Mouse (Mus musculus): Measurements from ENCODE around the gene 4933405L10Rik. TPM values are rescaled to one million over a fixed set of nuclear protein-coding genes. Genes with fewer than 3 reads are reported as not detected.

4933405L10Rik gene
- polyA plus RNA-seq, 1 experiment from 2014 or later: not detected

DNA sequence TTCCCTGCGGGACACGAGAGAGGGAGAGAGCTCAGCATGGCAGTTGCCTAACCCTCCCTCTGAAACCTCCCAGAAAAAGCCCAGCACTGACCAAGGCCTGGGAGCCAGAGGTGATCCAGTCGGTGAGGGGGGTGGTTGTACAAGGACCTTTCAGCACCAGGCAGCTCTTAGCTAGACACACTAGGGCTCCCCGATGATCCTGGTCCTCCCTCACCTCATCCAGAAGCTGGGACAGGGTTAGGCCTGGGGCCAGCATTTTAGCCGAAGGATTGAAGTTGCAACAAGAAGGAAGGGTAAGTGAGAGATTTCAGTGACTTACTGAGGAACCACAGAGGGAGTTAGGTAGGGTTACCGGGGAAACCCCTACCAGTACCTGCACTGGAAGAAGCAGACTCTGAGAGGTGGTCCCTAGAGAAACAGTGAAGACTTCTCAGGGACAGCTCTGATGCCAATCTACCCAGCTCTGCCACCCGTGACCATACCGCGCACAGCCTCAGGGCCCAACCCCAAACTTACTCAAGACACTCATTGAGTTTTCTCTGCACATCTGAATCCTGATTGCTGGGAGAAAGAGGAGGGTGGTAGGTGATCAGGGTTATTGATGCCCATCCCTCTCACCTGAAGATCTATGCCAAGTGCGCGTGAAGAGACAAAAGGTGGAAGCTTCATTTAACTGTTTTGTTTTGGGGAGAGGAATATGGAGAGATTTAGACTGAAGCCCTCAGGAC is 7.8 kb upstream of the 4933405L10Rik start:
- peak overlapping the region; percentile 87 for H3K4me2 ChIP-seq (replicated peaks; ENCODE audit: low read depth)
- ATAC-seq: no peak
- WGBS: 91% methylated on average over 11 of the region's 11 CpGs
- no peak for TF ChIP-seq CTCF (IDR thresholded peaks at IDR 0.05; ENCODE audit: low read depth)
- H3K27ac ChIP-seq (ENCODE audit: low read depth, low read length): no peak overlapping the region
- H3K9ac ChIP-seq (ENCODE audit: low read depth, low read length): peak overlapping the region; percentile 47; the same call in 1 of the 2 replicates
- H3K9me3 ChIP-seq (ENCODE audit: control insufficient read depth): no peaks in the 10 kb centered on the region
- H3K27me3 ChIP-seq (replicated peaks; ENCODE audit: control insufficient read depth, insufficient read depth, low read length): no peaks in the 10 kb centered on the region
- H3K36me3 ChIP-seq (ENCODE audit: control insufficient read depth, insufficient read depth): peaks cover 25% of the 10 kb centered on the region; the same call in 1 of the 2 replicates
- no peaks in the 10 kb centered on the region; the same call in 1 of the 2 replicates for H3K4me1 ChIP-seq (replicated peaks; ENCODE audit: control insufficient read depth, insufficient read depth, low read length)
- H3K4me3 ChIP-seq (ENCODE audit: low read depth, low read length): peak overlapping the region; percentile 69

DNA sequence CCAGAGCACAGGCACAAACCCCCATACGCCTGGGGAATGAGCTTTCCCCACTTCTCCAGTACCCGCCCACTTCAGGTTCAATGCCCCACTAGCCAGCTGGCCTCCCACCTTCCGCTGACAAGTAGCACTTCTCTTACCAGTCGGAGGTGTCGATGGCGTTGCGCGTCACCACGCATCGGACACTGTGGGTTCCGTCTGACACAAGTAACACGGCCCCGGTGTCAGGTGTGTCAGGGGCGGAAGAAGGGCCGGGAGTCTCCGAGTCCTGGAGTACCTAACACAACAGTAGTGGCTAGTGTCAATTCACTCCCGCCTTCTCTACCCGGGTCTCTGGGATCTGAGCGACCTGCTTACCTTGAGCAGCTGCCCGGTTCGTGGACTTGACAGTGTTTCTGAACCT is 6.9 kb upstream of the 4933405L10Rik start:
- H3K9me3 ChIP-seq (ENCODE audit: control insufficient read depth): no peaks in the 10 kb centered on the region
- H3K4me2 ChIP-seq (replicated peaks; ENCODE audit: low read depth): peak overlapping the region; percentile 87
- H3K9ac ChIP-seq (ENCODE audit: low read depth, low read length): peak overlapping the region; percentile 47
- peaks cover 25% of the 10 kb centered on the region; the same call in 1 of the 2 replicates for H3K36me3 ChIP-seq (ENCODE audit: control insufficient read depth, insufficient read depth)
- H3K27me3 ChIP-seq (replicated peaks; ENCODE audit: control insufficient read depth, insufficient read depth, low read length): no peaks in the 10 kb centered on the region
- 0% methylated on average over 21 of the region's 21 CpGs for WGBS
- ATAC-seq: peak; percentile 59
- no peaks in the 10 kb centered on the region; the same call in 1 of the 2 replicates for H3K4me1 ChIP-seq (replicated peaks; ENCODE audit: control insufficient read depth, insufficient read depth, low read length)
- H3K4me3 ChIP-seq (ENCODE audit: low read depth, low read length): peak overlapping the region; percentile 69
- no peak for TF ChIP-seq CTCF (IDR thresholded peaks at IDR 0.05; ENCODE audit: low read depth)
- peak overlapping the region; percentile 35; the same call in 1 of the 2 replicates for H3K27ac ChIP-seq (ENCODE audit: low read depth, low read length)

- Histone ChIP-seq H3K4me1 (replicated peaks; ENCODE audit: control insufficient read depth, insufficient read depth, low read length) (no peaks in the 10 kb centered on the region; the same call in 1 of the 2 replicates), H3K27me3 (replicated peaks; ENCODE audit: control insufficient read depth, insufficient read depth, low read length) (no peaks in the 10 kb centered on the region), H3K27ac (ENCODE audit: low read depth, low read length) (peak within 1 kb of the TSS; percentile 58), H3K4me3 (ENCODE audit: low read depth, low read length) (peak within 1 kb of the TSS; percentile 69), H3K9ac (ENCODE audit: low read depth, low read length) (peak within 1 kb of the TSS; percentile 47), H3K4me2 (replicated peaks; ENCODE audit: low read depth) (peak within 1 kb of the TSS; percentile 87), H3K36me3 (ENCODE audit: control insufficient read depth, insufficient read depth) (peaks cover 25% of the 10 kb centered on the region; the same call in 1 of the 2 replicates), H3K9me3 (ENCODE audit: control insufficient read depth) (no peaks in the 10 kb centered on the region)
- TF ChIP-seq CTCF (IDR thresholded peaks at IDR 0.05; ENCODE audit: low read depth): peak; percentile 20; the same call in 1 of the 2 replicates
- ATAC-seq: peak; percentile 74
- WGBS: under 1% methylated on average over 60 of the region's 60 CpGs
Observed at GRCm38 (mm10) chr8:105700966-105701824, 6.3 kb upstream of the 4933405L10Rik start, which contains the start of the genes Acd and Pard6a. Gene Acd, minus strand, starts transcription at chr8:105701102. Gene Pard6a, plus strand, starts transcription at chr8:105701148.

- no peak for TF ChIP-seq CTCF (IDR thresholded peaks at IDR 0.05; ENCODE audit: low read depth)
- peak overlapping the region; percentile 87 for H3K4me2 ChIP-seq (replicated peaks; ENCODE audit: low read depth)
- H3K36me3 ChIP-seq (ENCODE audit: control insufficient read depth, insufficient read depth): peaks cover 21% of the 10 kb centered on the region; the same call in 1 of the 2 replicates
- ATAC-seq: no peak
- H3K27me3 ChIP-seq (replicated peaks; ENCODE audit: control insufficient read depth, insufficient read depth, low read length): no peaks in the 10 kb centered on the region
- H3K27ac ChIP-seq (ENCODE audit: low read depth, low read length): no peak overlapping the region
- no peaks in the 10 kb centered on the region for H3K9me3 ChIP-seq (ENCODE audit: control insufficient read depth)
- WGBS: 56% methylated on average over 18 of the region's 18 CpGs
- peak overlapping the region; percentile 69 for H3K4me3 ChIP-seq (ENCODE audit: low read depth, low read length)
- peak overlapping the region; percentile 18; the same call in 1 of the 2 replicates for H3K9ac ChIP-seq (ENCODE audit: low read depth, low read length)
- H3K4me1 ChIP-seq (replicated peaks; ENCODE audit: control insufficient read depth, insufficient read depth, low read length): no peaks in the 10 kb centered on the region; the same call in 1 of the 2 replicates
Observed at GRCm38 (mm10) chr8:105702001-105702401, 5.5 kb upstream of the 4933405L10Rik start.

- 92% methylated on average over 24 of the region's 24 CpGs for WGBS
- no peak overlapping the region for H3K4me3 ChIP-seq (ENCODE audit: low read depth, low read length)
- no peaks in the 10 kb centered on the region for H3K27me3 ChIP-seq (replicated peaks; ENCODE audit: control insufficient read depth, insufficient read depth, low read length)
- ATAC-seq: no peak
- no peaks in the 10 kb centered on the region; the same call in 1 of the 2 replicates for H3K4me1 ChIP-seq (replicated peaks; ENCODE audit: control insufficient read depth, insufficient read depth, low read length)
- H3K4me2 ChIP-seq (replicated peaks; ENCODE audit: low read depth): no peak overlapping the region
- no peak for TF ChIP-seq CTCF (IDR thresholded peaks at IDR 0.05; ENCODE audit: low read depth)
- peaks cover 12% of the 10 kb centered on the region; the same call in 1 of the 2 replicates for H3K36me3 ChIP-seq (ENCODE audit: control insufficient read depth, insufficient read depth)
- no peak overlapping the region for H3K9ac ChIP-seq (ENCODE audit: low read depth, low read length)
- no peak overlapping the region for H3K27ac ChIP-seq (ENCODE audit: low read depth, low read length)
- H3K9me3 ChIP-seq (ENCODE audit: control insufficient read depth): no peaks in the 10 kb centered on the region
Observed at GRCm38 (mm10) chr8:105702731-105703415, 4.6 kb upstream of the 4933405L10Rik start.
